Mouse (Mus musculus): Measurements from ENCODE around the gene Hunk. TPM values are rescaled to one million over a fixed set of nuclear protein-coding genes. Genes with fewer than 3 reads are reported as not detected.

Gene Hunk
- polyA plus RNA-seq, 1 experiment from 2014 or later, result 19.3 TPM

GRCm38 (mm10) chr16:90407541-90408289 is 21.9 kb downstream of the Hunk start:
- Histone ChIP-seq H3K9me3 (replicated peaks) (no peaks in the 10 kb centered on the region), H3K4me3 (no peak overlapping the region), H3K9ac (peak overlapping the region; percentile 46; the same call in 1 of the 2 replicates), H3K27me3 (replicated peaks) (no peaks in the 10 kb centered on the region), H3K4me2 (peak overlapping the region; percentile 35), H3K36me3 (peaks cover 16% of the 10 kb centered on the region), H3K4me1 (replicated peaks) (peaks cover 74% of the 10 kb centered on the region), H3K27ac (ENCODE audit: poor library complexity, severe bottlenecking) (peak overlapping the region; percentile 83)
- no peak for ATAC-seq (ENCODE audit: insufficient number of reproducible peaks, low FRiP score)
- WGBS, result 36% methylated on average over 12 of the region's 12 CpGs

GRCm38 (mm10) chr16:90412096-90413082 is 26.6 kb downstream of the Hunk start:
- Histone ChIP-seq H3K36me3 (peaks cover 31% of the 10 kb centered on the region), H3K27me3 (replicated peaks) (no peaks in the 10 kb centered on the region), H3K27ac (ENCODE audit: poor library complexity, severe bottlenecking) (no peak overlapping the region), H3K9me3 (replicated peaks) (0 out of 2 replicates have a peak, but pooled peaks cover 3% of the 10 kb centered on the region), H3K4me1 (replicated peaks) (peaks cover 48% of the 10 kb centered on the region), H3K4me2 (no peak overlapping the region), H3K9ac (no peak overlapping the region), H3K4me3 (no peak overlapping the region)
- 72% methylated on average over 8 of the region's 8 CpGs for WGBS
- no peak for ATAC-seq (ENCODE audit: insufficient number of reproducible peaks, low FRiP score)

- Histone ChIP-seq H3K4me3 (no peak overlapping the region), H3K27me3 (replicated peaks) (no peaks in the 10 kb centered on the region), H3K4me1 (replicated peaks) (peaks cover 48% of the 10 kb centered on the region), H3K9me3 (replicated peaks) (0 out of 2 replicates have a peak, but pooled peaks cover 3% of the 10 kb centered on the region), H3K4me2 (no peak overlapping the region), H3K9ac (no peak overlapping the region), H3K36me3 (peaks cover 31% of the 10 kb centered on the region), H3K27ac (ENCODE audit: poor library complexity, severe bottlenecking) (no peak overlapping the region)
- ATAC-seq (ENCODE audit: insufficient number of reproducible peaks, low FRiP score), result no peak
Measured at GRCm38 (mm10) chr16:90416621-90417020, 30.8 kb downstream of the Hunk start.

GRCm38 (mm10) chr16:90418661-90419060 is 32.8 kb downstream of the Hunk start:
- H3K9me3 ChIP-seq (replicated peaks), result 0 out of 2 replicates have a peak, but pooled peaks cover 3% of the 10 kb centered on the region
- no peak for ATAC-seq (ENCODE audit: insufficient number of reproducible peaks, low FRiP score)
- peaks cover 15% of the 10 kb centered on the region for H3K36me3 ChIP-seq
- H3K9ac ChIP-seq, result peak overlapping the region; percentile 44
- 11% methylated on average over 12 of the region's 12 CpGs for WGBS
- H3K27me3 ChIP-seq (replicated peaks), result no peaks in the 10 kb centered on the region
- peak overlapping the region; percentile 69 for H3K27ac ChIP-seq (ENCODE audit: poor library complexity, severe bottlenecking)
- H3K4me3 ChIP-seq, result no peak overlapping the region
- H3K4me2 ChIP-seq, result peak overlapping the region; percentile 45
- H3K4me1 ChIP-seq (replicated peaks), result peaks cover 59% of the 10 kb centered on the region

- H3K27ac ChIP-seq (ENCODE audit: poor library complexity, severe bottlenecking), result peak overlapping the region; percentile 26; the same call in 1 of the 2 replicates
- no peak overlapping the region for H3K9ac ChIP-seq
- peaks cover 84% of the 10 kb centered on the region for H3K4me1 ChIP-seq (replicated peaks)
- 49% methylated on average over 7 of the region's 7 CpGs for WGBS
- no peak for ATAC-seq (ENCODE audit: insufficient number of reproducible peaks, low FRiP score)
- H3K4me3 ChIP-seq, result no peak overlapping the region
- no peaks in the 10 kb centered on the region for H3K9me3 ChIP-seq (replicated peaks)
- no peak overlapping the region for H3K4me2 ChIP-seq
- H3K27me3 ChIP-seq (replicated peaks), result no peaks in the 10 kb centered on the region
- H3K36me3 ChIP-seq, result peaks cover 10% of the 10 kb centered on the region; the same call in 1 of the 2 replicates
Measured at GRCm38 (mm10) chr16:90421145-90421544, 35.3 kb downstream of the Hunk start.

- 62% methylated on average over 8 of the region's 8 CpGs for WGBS
- no peak for ATAC-seq (ENCODE audit: insufficient number of reproducible peaks, low FRiP score)
- no peak overlapping the region for H3K4me2 ChIP-seq
Measured at GRCm38 (mm10) chr16:90421551-90421950, 35.7 kb downstream of the Hunk start.

GRCm38 (mm10) chr16:90422108-90422529 is 36.3 kb downstream of the Hunk start:
- Histone ChIP-seq H3K36me3 (peaks cover 5% of the 10 kb centered on the region), H3K4me2 (no peak overlapping the region), H3K4me3 (no peak overlapping the region), H3K27ac (ENCODE audit: poor library complexity, severe bottlenecking) (peak overlapping the region; percentile 58), H3K9me3 (replicated peaks) (no peaks in the 10 kb centered on the region), H3K4me1 (replicated peaks) (peaks cover 84% of the 10 kb centered on the region), H3K27me3 (replicated peaks) (no peaks in the 10 kb centered on the region), H3K9ac (peak overlapping the region; percentile 41; the same call in 1 of the 2 replicates)
- no peak for ATAC-seq (ENCODE audit: insufficient number of reproducible peaks, low FRiP score)
- 43% methylated on average over 11 of the region's 11 CpGs for WGBS

More at GRCm38 (mm10) chr16:90421551-90421950, 35.7 kb downstream of the Hunk start:
- peak overlapping the region; percentile 58; the same call in 1 of the 2 replicates for H3K27ac ChIP-seq (ENCODE audit: poor library complexity, severe bottlenecking)
- no peaks in the 10 kb centered on the region for H3K27me3 ChIP-seq (replicated peaks)
- H3K4me1 ChIP-seq (replicated peaks), result peaks cover 84% of the 10 kb centered on the region
- H3K36me3 ChIP-seq, result peaks cover 8% of the 10 kb centered on the region; the same call in 1 of the 2 replicates
- no peaks in the 10 kb centered on the region for H3K9me3 ChIP-seq (replicated peaks)
- no peak overlapping the region for H3K4me3 ChIP-seq
- H3K9ac ChIP-seq, result 0 out of 2 replicates have a peak overlapping the region, but pooled peaks have one; percentile 41

GRCm38 (mm10) chr16:90423898-90424297 is 38.1 kb downstream of the Hunk start:
- Histone ChIP-seq H3K4me3 (no peak overlapping the region), H3K9me3 (replicated peaks) (no peaks in the 10 kb centered on the region), H3K36me3 (peaks cover 10% of the 10 kb centered on the region), H3K4me2 (peak overlapping the region; percentile 27), H3K4me1 (replicated peaks) (peaks cover 78% of the 10 kb centered on the region), H3K27me3 (replicated peaks) (no peaks in the 10 kb centered on the region), H3K27ac (ENCODE audit: poor library complexity, severe bottlenecking) (peak overlapping the region; percentile 89), H3K9ac (0 out of 2 replicates have a peak overlapping the region, but pooled peaks have one; percentile 8)
- 19% methylated on average over 3 of the region's 3 CpGs for WGBS
- ATAC-seq (ENCODE audit: insufficient number of reproducible peaks, low FRiP score), result peak; percentile 58; the same call in 1 of the 2 replicates

GRCm38 (mm10) chr16:90424391-90424790 is 38.6 kb downstream of the Hunk start:
- H3K4me2 ChIP-seq, result peak overlapping the region; percentile 27

GRCm38 (mm10) chr16:90426234-90426633 is 40.4 kb downstream of the Hunk start:
- 89% methylated on average over 5 of the region's 5 CpGs for WGBS
- Histone ChIP-seq H3K27me3 (replicated peaks) (no peaks in the 10 kb centered on the region), H3K9me3 (replicated peaks) (no peaks in the 10 kb centered on the region), H3K4me1 (replicated peaks) (peaks cover 73% of the 10 kb centered on the region), H3K4me2 (no peak overlapping the region), H3K4me3 (no peak overlapping the region), H3K9ac (no peak overlapping the region), H3K36me3 (peaks cover 14% of the 10 kb centered on the region), H3K27ac (ENCODE audit: poor library complexity, severe bottlenecking) (no peak overlapping the region)
- ATAC-seq (ENCODE audit: insufficient number of reproducible peaks, low FRiP score), result no peak

More at GRCm38 (mm10) chr16:90424391-90424790, 38.6 kb downstream of the Hunk start:
- H3K27me3 ChIP-seq (replicated peaks), result no peaks in the 10 kb centered on the region
- H3K4me1 ChIP-seq (replicated peaks), result peaks cover 76% of the 10 kb centered on the region
- no peaks in the 10 kb centered on the region for H3K9me3 ChIP-seq (replicated peaks)
- no peak overlapping the region for H3K9ac ChIP-seq
- H3K36me3 ChIP-seq, result peaks cover 10% of the 10 kb centered on the region
- ATAC-seq (ENCODE audit: insufficient number of reproducible peaks, low FRiP score), result peak; percentile 14; the same call in 1 of the 2 replicates
- H3K4me3 ChIP-seq, result no peak overlapping the region
- WGBS, result 26% methylated on average over 9 of the region's 9 CpGs
- peak overlapping the region; percentile 89 for H3K27ac ChIP-seq (ENCODE audit: poor library complexity, severe bottlenecking)
